Mouse (Mus musculus): ENCODE measurements around the gene Adcy10.

Adcy10 gene

GRCm38 (mm10) chr1:165604203-165604602, 119.2 kb downstream of the Adcy10 start:
- no peak for DNase-seq (ENCODE audit: low read depth)

GRCm38 (mm10) chr1:165605108-165605507, 120.1 kb downstream of the Adcy10 start:
- DNase-seq (ENCODE audit: low read depth), result no peak

GRCm38 (mm10) chr1:165605774-165606173, 120.8 kb downstream of the Adcy10 start:
- DNase-seq (ENCODE audit: low read depth), result no peak

GRCm38 (mm10) chr1:165608904-165609303, 123.9 kb downstream of the Adcy10 start:
- DNase-seq (ENCODE audit: low read depth), result no peak

- DNase-seq (ENCODE audit: low read depth), result no peak
Measured at GRCm38 (mm10) chr1:165609495-165610320, 124.7 kb downstream of the Adcy10 start.

- no peak for DNase-seq (ENCODE audit: low read depth)
Measured at GRCm38 (mm10) chr1:165610321-165610999, 125.5 kb downstream of the Adcy10 start.

DNA sequence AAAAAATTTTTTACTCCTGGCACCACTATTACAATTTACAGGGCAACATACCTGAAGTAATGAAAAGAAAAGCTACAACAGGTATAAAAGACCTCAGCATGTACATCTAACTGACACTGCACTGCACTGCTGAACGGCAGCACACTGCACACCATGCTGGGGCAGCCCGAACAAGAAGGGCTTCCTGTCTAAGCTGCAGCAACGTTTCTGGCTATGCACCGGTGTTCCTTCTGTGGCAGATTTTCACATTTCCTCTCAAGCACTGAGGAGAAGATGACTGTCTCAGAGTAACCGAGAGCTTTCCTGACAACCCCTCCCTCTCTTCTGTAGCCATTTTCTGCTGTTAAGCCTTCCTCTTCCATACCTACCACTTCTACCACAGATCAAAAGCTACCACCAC, 127.7 kb downstream of the Adcy10 start:
- no peak for DNase-seq (ENCODE audit: low read depth)

DNA sequence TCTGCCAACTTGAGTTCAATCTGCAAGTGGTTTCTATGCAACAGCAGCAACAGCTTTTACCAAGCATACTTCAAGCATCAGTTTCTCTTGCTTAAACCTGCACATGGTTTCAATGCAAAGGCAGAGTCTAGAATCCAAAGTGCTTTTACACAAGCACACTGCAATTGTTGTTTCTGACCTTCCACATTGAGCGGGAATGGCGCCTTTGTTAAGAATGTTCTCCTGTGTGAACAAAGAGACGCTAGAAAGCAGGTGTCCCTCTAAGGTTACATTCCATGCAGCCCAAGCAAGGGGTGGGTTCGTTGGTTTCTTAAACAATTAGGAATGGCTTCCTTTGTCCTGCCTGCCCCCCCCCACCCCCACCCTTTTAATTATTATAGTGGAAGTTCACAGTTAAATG, 128.9 kb downstream of the Adcy10 start:
- no peak for DNase-seq (ENCODE audit: low read depth)

GRCm38 (mm10) chr1:165614793-165615192, 129.8 kb downstream of the Adcy10 start:
- no peak for DNase-seq (ENCODE audit: low read depth)

- DNase-seq (ENCODE audit: low read depth), result no peak
Measured at GRCm38 (mm10) chr1:165616652-165617051, 131.7 kb downstream of the Adcy10 start.

GRCm38 (mm10) chr1:165617166-165617891, 132.3 kb downstream of the Adcy10 start:
- DNase-seq (ENCODE audit: low read depth), result no peak

DNA sequence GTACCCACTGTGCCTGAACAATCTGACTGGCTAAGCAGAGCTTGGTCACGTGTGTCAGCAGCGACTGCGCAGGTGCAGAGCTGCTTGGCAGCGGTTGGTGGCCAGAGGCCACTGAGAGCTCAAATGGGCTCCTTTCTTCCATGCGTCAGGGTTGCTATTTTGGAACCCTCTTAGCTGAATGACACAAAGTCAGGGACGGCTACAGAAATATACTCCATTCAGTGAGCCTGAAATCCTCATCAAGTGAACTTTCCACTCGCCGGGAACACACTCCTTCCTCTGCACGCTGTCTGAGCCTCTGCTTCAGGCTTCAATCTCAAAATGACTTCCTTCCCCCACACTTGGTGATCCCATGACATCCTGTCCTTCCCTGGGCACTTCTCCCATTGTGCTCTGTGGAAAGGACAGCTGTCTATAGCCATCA, 133.2 kb downstream of the Adcy10 start:
- no peak for DNase-seq (ENCODE audit: low read depth)

DNA sequence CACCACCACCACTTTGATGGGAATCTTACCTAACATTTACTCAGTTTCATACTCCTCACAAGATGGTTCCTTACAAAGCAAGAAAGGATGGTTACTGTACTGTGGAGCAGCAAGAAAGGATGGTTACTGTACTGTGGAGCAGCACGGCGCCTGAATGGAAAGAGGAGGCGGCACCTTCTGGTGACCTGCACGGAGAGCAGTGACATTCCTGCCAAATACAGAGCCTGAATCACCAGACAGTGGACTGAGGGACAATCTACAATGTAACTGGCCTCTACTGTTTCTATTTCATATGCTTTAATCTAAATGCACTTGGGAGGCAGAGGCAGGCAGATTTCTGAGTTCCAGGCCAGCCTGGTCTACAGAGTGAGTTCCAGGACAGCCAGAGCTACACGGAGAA, 140.1 kb downstream of the Adcy10 start:
- DNase-seq (ENCODE audit: low read depth), result no peak

GRCm38 (mm10) chr1:165625896-165626295, 140.9 kb downstream of the Adcy10 start:
- no peak for DNase-seq (ENCODE audit: low read depth)
